Mouse (Mus musculus) CH12.LX (cell line): ENCODE measurements around the gene Klhl33. TPM values are rescaled to one million over a fixed set of nuclear protein-coding genes. Genes with fewer than 3 reads are reported as not detected.

Source experiments
- DNase-seq: peaks from one replicate; pipeline ENCODE4 v3.0.0-alpha.2; 2013; ENCODE audit errors: extremely low read depth
- H3K27ac ChIP-seq: 2 replicates; pipeline ENCODE4 v1.5.1; 2012; ENCODE audit warnings: low read depth, mild to moderate bottlenecking, control low read depth, moderate library complexity; ENCODE audit not compliant: insufficient read depth
- H3K27me3 ChIP-seq: replicated peaks from 2 replicates; pipeline ENCODE3; 2012; ENCODE audit warnings: inconsistent platforms
- H3K36me3 ChIP-seq, 2 experiments: replicated peaks in 1 of 2; 2 replicates each; pipeline versions ENCODE3 to v1.6.1; 2012; ENCODE audit warnings: inconsistent platforms in 1 of 2, low read length in 1 of 2, mild to moderate bottlenecking in 1 of 2, mixed read lengths in 1 of 2, moderate library complexity in 1 of 2; ENCODE audit not compliant: control insufficient read depth in 1 of 2, insufficient read depth in 1 of 2
- H3K4me1 ChIP-seq, 2 experiments: 2 replicates each; pipeline ENCODE4 v1.6.1; 2012; ENCODE audit warnings: inconsistent platforms in 1 of 2, moderate library complexity in 1 of 2; ENCODE audit not compliant: insufficient read depth in 2 of 2, control insufficient read depth in 1 of 2
- H3K4me2 ChIP-seq: 2 replicates; pipeline ENCODE4 v1.6.1; 2012; ENCODE audit warnings: low read depth, mild to moderate bottlenecking, control low read depth; ENCODE audit not compliant: poor library complexity, insufficient read depth, severe bottlenecking
- H3K4me3 ChIP-seq, 3 experiments: fragments of 150-350 bp in 1 of 3; sonication (generic) in 1 of 3; replicated peaks in 1 of 3; 2 replicates each; pipeline versions ENCODE3 to v1.5.1; 2011 to 2012; ENCODE audit warnings: low read depth in 2 of 3, low read length in 2 of 3, mild to moderate bottlenecking in 2 of 3, moderate library complexity in 2 of 3, control low read depth in 1 of 3, improper control_type of control experiment in 1 of 3, inconsistent platforms in 1 of 3, mixed read lengths in 1 of 3; ENCODE audit not compliant: poor library complexity in 1 of 3
- H3K79me2 ChIP-seq: replicated peaks from 2 replicates; pipeline ENCODE4 v1.6.1; 2012; ENCODE audit warnings: mild to moderate bottlenecking, moderate library complexity; ENCODE audit not compliant: control insufficient read depth, poor library complexity, insufficient read depth, severe bottlenecking; ENCODE audit errors: extremely low read depth
- H3K9ac ChIP-seq: 2 replicates; pipeline ENCODE4 v1.6.1; 2012; ENCODE audit warnings: low read depth, mild to moderate bottlenecking, control low read depth, moderate library complexity; ENCODE audit not compliant: insufficient read depth
- H3K9me3 ChIP-seq: replicated peaks from 2 replicates; pipeline ENCODE3; 2012; ENCODE audit warnings: low read length, inconsistent platforms, mixed read lengths
- BHLHE40 ChIP-seq: IDR thresholded peaks from 2 replicates; pipeline ENCODE4 v1.6.1; 2011; ENCODE audit warnings: mild to moderate bottlenecking, low read depth, low read length, improper control_type of control experiment
- CHD1 ChIP-seq: IDR thresholded peaks from 2 replicates; pipeline ENCODE4 v1.6.1; 2012; ENCODE audit warnings: low read depth, low read length, improper control_type of control experiment, inconsistent platforms
- E2F4 ChIP-seq: IDR thresholded peaks from 2 replicates; pipeline ENCODE4 v1.6.1; 2011; ENCODE audit warnings: low read depth, low read length, improper control_type of control experiment; ENCODE audit not compliant: insufficient replicate concordance
- ELF1 ChIP-seq: IDR thresholded peaks from 2 replicates; pipeline ENCODE4 v1.6.1; 2014; ENCODE audit warnings: low read depth, mild to moderate bottlenecking, inconsistent platforms, low read length, improper control_type of control experiment
- ETS1 ChIP-seq: conservative IDR thresholded peaks from 2 replicates; pipeline ENCODE4 v1.6.1; 2012; ENCODE audit warnings: low read depth, mild to moderate bottlenecking, inconsistent platforms, low read length, improper control_type of control experiment, moderate library complexity
- GABPA ChIP-seq: IDR thresholded peaks from 2 replicates; pipeline ENCODE4 v1.6.1; 2012; ENCODE audit warnings: low read depth, low read length, improper control_type of control experiment, inconsistent platforms; ENCODE audit not compliant: insufficient replicate concordance
- IRF4 ChIP-seq: IDR thresholded peaks from 2 replicates; pipeline ENCODE4 v1.6.1; 2014; ENCODE audit warnings: low read depth, mild to moderate bottlenecking, inconsistent platforms, low read length, improper control_type of control experiment
- JUN ChIP-seq: IDR thresholded peaks from 2 replicates; pipeline ENCODE4 v1.6.1; 2011; ENCODE audit warnings: low read depth, mild to moderate bottlenecking, low read length, improper control_type of control experiment, moderate library complexity; ENCODE audit not compliant: insufficient read depth
- KAT2A ChIP-seq: IDR thresholded peaks from 2 replicates; pipeline ENCODE4 v1.6.1; 2012; ENCODE audit warnings: low read length, improper control_type of control experiment, inconsistent platforms; ENCODE audit not compliant: insufficient replicate concordance
- MAFK ChIP-seq: IDR thresholded peaks from 2 replicates; pipeline ENCODE4 v1.6.1; 2011; ENCODE audit warnings: low read length, improper control_type of control experiment; ENCODE audit not compliant: insufficient replicate concordance
- MAX ChIP-seq: IDR thresholded peaks from 2 replicates; pipeline ENCODE4 v1.6.1; 2011; ENCODE audit warnings: low read length, improper control_type of control experiment
- MAZ ChIP-seq: IDR thresholded peaks from 2 replicates; pipeline ENCODE4 v1.6.1; 2012; ENCODE audit warnings: low read depth, mild to moderate bottlenecking, inconsistent platforms, low read length, improper control_type of control experiment, moderate library complexity
- MXI1 ChIP-seq: IDR thresholded peaks from 2 replicates; pipeline ENCODE4 v1.6.1; 2011; ENCODE audit warnings: mild to moderate bottlenecking, low read depth, low read length, improper control_type of control experiment
- MYC ChIP-seq: IDR thresholded peaks from 2 replicates; pipeline ENCODE4 v1.6.1; 2011; ENCODE audit warnings: low read depth, mild to moderate bottlenecking, improper control_type of control experiment, low read length
- NELFE ChIP-seq: IDR thresholded peaks from 2 replicates; pipeline ENCODE4 v1.6.1; 2011; ENCODE audit warnings: low read depth, low read length, improper control_type of control experiment
- POLR2A ChIP-seq: IDR thresholded peaks from 2 replicates; pipeline ENCODE4 v1.6.1; 2011; ENCODE audit warnings: low read depth, mild to moderate bottlenecking, improper control_type of control experiment, low read length
- POLR2AphosphoS2 ChIP-seq: IDR thresholded peaks from 2 replicates; pipeline ENCODE4 v1.6.1; 2011; ENCODE audit warnings: low read depth, low read length, improper control_type of control experiment
- RCOR1 ChIP-seq: conservative IDR thresholded peaks from 2 replicates; pipeline ENCODE4 v1.6.1; 2012; ENCODE audit warnings: low read depth, mild to moderate bottlenecking, inconsistent platforms, low read length, improper control_type of control experiment
- SIN3A ChIP-seq: IDR thresholded peaks from 2 replicates; pipeline ENCODE4 v1.6.1; 2012; ENCODE audit warnings: low read length, improper control_type of control experiment, inconsistent platforms
- SMC3 ChIP-seq: IDR thresholded peaks from 2 replicates; pipeline ENCODE4 v1.6.1; 2011; ENCODE audit warnings: low read depth, low read length, improper control_type of control experiment
- TBP ChIP-seq: conservative IDR thresholded peaks from 2 replicates; pipeline ENCODE4 v1.6.1; 2011; ENCODE audit warnings: low read depth, low read length, improper control_type of control experiment
- TCF12 ChIP-seq: IDR thresholded peaks from 2 replicates; pipeline ENCODE4 v1.6.1; 2014; ENCODE audit warnings: low read depth, mild to moderate bottlenecking, inconsistent platforms, low read length, improper control_type of control experiment
- UBTF ChIP-seq: IDR thresholded peaks from 2 replicates; pipeline ENCODE4 v1.6.1; 2012; ENCODE audit warnings: low read depth, mild to moderate bottlenecking, inconsistent platforms, low read length, improper control_type of control experiment, moderate library complexity
- USF1 ChIP-seq: IDR thresholded peaks from 2 replicates; pipeline ENCODE4 v1.6.1; 2014; ENCODE audit warnings: low read depth, mild to moderate bottlenecking, inconsistent platforms, low read length, improper control_type of control experiment
- ZC3H11A ChIP-seq: IDR thresholded peaks from 2 replicates; pipeline ENCODE4 v1.6.1; 2012; ENCODE audit warnings: low read depth, mild to moderate bottlenecking, inconsistent platforms, low read length, improper control_type of control experiment
- ZMIZ1 ChIP-seq: IDR thresholded peaks from 2 replicates; pipeline ENCODE4 v1.6.1; 2012; ENCODE audit warnings: low read depth, mild to moderate bottlenecking, inconsistent platforms, low read length, improper control_type of control experiment
- ZNF384 ChIP-seq: IDR thresholded peaks from 2 replicates; pipeline ENCODE4 v1.6.1; 2012; ENCODE audit warnings: low read depth, low read length, improper control_type of control experiment, inconsistent platforms
- dilution Hi-C: fragments of 300-500 bp; cut with MboI; formaldehyde crosslinking; loops from 2 replicates; pipeline ENCODE4 v1.14.3; 2020; ENCODE audit warnings: low sequenced_read_pairs; ENCODE audit not compliant: extremely low pct_unique_long_range_greater_than_20kb, extremely low pct_ligation_motif_present
- in situ Hi-C: fragments of 300-500 bp; cut with MboI; formaldehyde crosslinking; loops from 3 replicates; pipeline ENCODE4 v1.14.3; 2019; ENCODE audit warnings: low sequenced_read_pairs, low pct_ligation_motif_present, low pct_unique_long_range_greater_than_20kb, mixed read lengths
- polyA plus RNA-seq: library from polyadenylated mRNA; unstranded; fragments of >175 nt; gene quantifications from 2 replicates; pipeline ENCODE4 v1.2.1, GENCODE M21; 2012; ENCODE audit warnings: low read depth; ENCODE audit not compliant: insufficient read length
- total RNA-seq, 2 experiments: library from RNA; depleted of rRNA; stranded (reverse); fragments of 300-350 nt in 1 of 2; fragments of >200 nt in 1 of 2; gene quantifications; 2 replicates each; pipeline ENCODE4 v1.2.3; 2012 to 2014

The Klhl33 gene
- total and polyA plus RNA-seq, 3 experiments = not detected

- in situ Hi-C loops = no loop called here
- no peaks in the 10 kb centered on the region; the same call in 1 of the 2 replicates for H3K79me2 ChIP-seq
- no peak for TF ChIP-seq ZC3H11A
- no peak for TF ChIP-seq RCOR1
- no peak for TF ChIP-seq BHLHE40
- TF ChIP-seq KAT2A = no peak
- TF ChIP-seq MAZ = no peak
- TF ChIP-seq E2F4 = no peak
- no peak for TF ChIP-seq SIN3A
- TF ChIP-seq POLR2AphosphoS2 = no peak
- TF ChIP-seq ZMIZ1 = no peak
- TF ChIP-seq TCF12 = no peak
- TF ChIP-seq MAFK = no peak
- no peak for TF ChIP-seq ZNF384
- TF ChIP-seq TBP = no peak
- no peak for TF ChIP-seq ELF1
- TF ChIP-seq, all 38 proteins: peak for 0
- H3K27me3 ChIP-seq = no peaks in the 10 kb centered on the region
- dilution Hi-C loops = no loop called here
- no peak for DNase-seq
- no peak overlapping the region for H3K9ac ChIP-seq
- H3K4me1 ChIP-seq = peaks cover 0 to 1% of the 10 kb centered on the region in 2 experiments; a peak in 2 of 4 replicates
- no peaks in the 10 kb centered on the region for H3K9me3 ChIP-seq
- no peak overlapping the region for H3K27ac ChIP-seq
- no peak overlapping the region for H3K4me2 ChIP-seq
- no peak overlapping the region for H3K4me3 ChIP-seq
- H3K36me3 ChIP-seq = peaks cover 0 to 13% of the 10 kb centered on the region in 2 experiments
Observed at GRCm38 (mm10) chr14:50876236-50876950, 20.9 kb downstream of the Klhl33 start.

GRCm38 (mm10) chr14:50875591-50876230 is 21.6 kb downstream of the Klhl33 start:
- Histone ChIP-seq H3K9me3 (no peaks in the 10 kb centered on the region), H3K27me3 (no peaks in the 10 kb centered on the region), H3K9ac (no peak overlapping the region), H3K79me2 (no peaks in the 10 kb centered on the region; the same call in 1 of the 2 replicates), H3K4me2 (no peak overlapping the region), H3K4me3 (no peak overlapping the region), H3K27ac (no peak overlapping the region), H3K36me3 (peaks cover 0 to 13% of the 10 kb centered on the region in 2 experiments), H3K4me1 (peaks cover 0 to 8% of the 10 kb centered on the region in 2 experiments; a peak in 2 of 4 replicates)
- TF ChIP-seq MAX = no peak
- no peak for TF ChIP-seq SMC3
- TF ChIP-seq MXI1 = no peak
- TF ChIP-seq POLR2A = no peak
- TF ChIP-seq IRF4 = no peak
- TF ChIP-seq CHD1 = no peak
- TF ChIP-seq ZMIZ1 = no peak
- TF ChIP-seq ELF1 = no peak
- TF ChIP-seq JUN = no peak
- no peak for TF ChIP-seq UBTF
- TF ChIP-seq RCOR1 = no peak
- no peak for TF ChIP-seq NELFE
- no peak for TF ChIP-seq BHLHE40
- no peak for TF ChIP-seq USF1
- TF ChIP-seq ETS1 = no peak
- TF ChIP-seq E2F4 = no peak
- no peak for TF ChIP-seq GABPA
- TF ChIP-seq MYC = no peak
- no peak for TF ChIP-seq POLR2AphosphoS2
- in situ Hi-C loops (no loop called here), dilution Hi-C loops (no loop called here)
- no peak for DNase-seq
